Mouse (Mus musculus): ENCODE data around the gene Prg3. TPM values are rescaled to one million over a fixed set of nuclear protein-coding genes. Genes with fewer than 3 reads are reported as not detected.

Prg3 gene
- total and polyA plus RNA-seq, 3 experiments: not detected

DNA sequence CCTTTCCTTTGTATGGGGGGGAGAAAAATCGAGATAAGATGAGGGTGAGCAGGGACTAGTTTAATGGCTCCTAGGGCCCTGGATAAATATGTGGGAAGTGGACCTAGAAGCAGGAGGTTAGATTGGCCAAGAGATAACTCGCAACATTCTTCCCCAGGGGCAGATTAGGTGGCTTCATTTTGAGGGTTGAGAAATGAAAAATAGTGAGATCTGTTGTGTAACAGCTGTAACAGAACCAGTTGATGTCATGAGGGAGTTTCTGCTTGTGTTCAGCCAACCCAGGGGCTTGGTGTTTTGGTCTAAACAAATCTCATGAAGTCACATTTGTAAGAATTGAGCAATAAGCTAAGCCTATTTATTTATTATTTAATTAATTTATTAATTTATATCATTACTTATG is 46.7 kb upstream of the Prg3 start:
- Histone ChIP-seq H3K79me2 (replicated peaks; ENCODE audit: control insufficient read depth, extremely low read depth, insufficient read depth, poor library complexity, severe bottlenecking) (peaks cover 33% of the 10 kb centered on the region), H3K4me1 (ENCODE audit: control insufficient read depth in 1 of 2, insufficient read depth in 2 of 2) (peaks cover 2 to 48% of the 10 kb centered on the region in 2 experiments; a peak in 3 of 4 replicates), H3K27me3 (replicated peaks) (no peaks in the 10 kb centered on the region), H3K4me2 (ENCODE audit: insufficient read depth, low read depth, poor library complexity, severe bottlenecking) (no peak overlapping the region), H3K9me3 (replicated peaks; ENCODE audit: low read length) (no peaks in the 10 kb centered on the region), H3K4me3 (replicated peaks in 1 of 3; ENCODE audit: low read depth in 2 of 3, low read length in 2 of 3, poor library complexity in 1 of 3) (no peak overlapping the region), H3K9ac (ENCODE audit: insufficient read depth, low read depth) (no peak overlapping the region), H3K27ac (ENCODE audit: insufficient read depth, low read depth) (no peak overlapping the region), H3K36me3 (replicated peaks in 1 of 2; ENCODE audit: control insufficient read depth in 1 of 2, insufficient read depth in 1 of 2, low read length in 1 of 2) (peaks cover 48 to 73% of the 10 kb centered on the region in 2 experiments)
- no peak for TF ChIP-seq TCF12 (IDR thresholded peaks at IDR 0.05; ENCODE audit: low read depth, low read length)
- no peak for TF ChIP-seq USF2 (conservative IDR thresholded peaks at IDR 0.05; ENCODE audit: low read depth, low read length)
- no peak for TF ChIP-seq E2F4 (IDR thresholded peaks at IDR 0.05; ENCODE audit: insufficient replicate concordance, low read depth, low read length)
- TF ChIP-seq IRF4 (IDR thresholded peaks at IDR 0.05; ENCODE audit: low read depth, low read length): no peak
- TF ChIP-seq NELFE (IDR thresholded peaks at IDR 0.05; ENCODE audit: low read depth, low read length): no peak
- no peak for TF ChIP-seq GABPA (IDR thresholded peaks at IDR 0.05; ENCODE audit: insufficient replicate concordance, low read depth, low read length)
- TF ChIP-seq CHD1 (IDR thresholded peaks at IDR 0.05; ENCODE audit: low read depth, low read length): no peak
- TF ChIP-seq EP300 (IDR thresholded peaks at IDR 0.05; ENCODE audit: low read length): no peak
- no peak for TF ChIP-seq CTCF (conservative IDR thresholded peaks at IDR 0.05 in 1 of 2, IDR thresholded peaks at IDR 0.05 in 1 of 2; ENCODE audit: low read depth in 2 of 2, low read length in 2 of 2)
- TF ChIP-seq ZNF384 (IDR thresholded peaks at IDR 0.05; ENCODE audit: low read depth, low read length): no peak
- TF ChIP-seq MAX (IDR thresholded peaks at IDR 0.05; ENCODE audit: low read length): no peak
- TF ChIP-seq RCOR1 (conservative IDR thresholded peaks at IDR 0.05; ENCODE audit: low read depth, low read length): no peak
- TF ChIP-seq MEF2A (IDR thresholded peaks at IDR 0.05; ENCODE audit: borderline replicate concordance, low read depth, low read length): no peak
- no peak for TF ChIP-seq USF1 (IDR thresholded peaks at IDR 0.05; ENCODE audit: low read depth, low read length)
- TF ChIP-seq ZC3H11A (IDR thresholded peaks at IDR 0.05; ENCODE audit: low read depth, low read length): no peak
- no peak for TF ChIP-seq MYC (IDR thresholded peaks at IDR 0.05; ENCODE audit: low read depth, low read length)
- TF ChIP-seq TBP (conservative IDR thresholded peaks at IDR 0.05; ENCODE audit: low read depth, low read length): no peak
- dilution Hi-C loops (cut with MboI; ENCODE audit: extremely low pct_ligation_motif_present, extremely low pct_unique_long_range_greater_than_20kb, low sequenced_read_pairs) (no loop called here), in situ Hi-C loops (cut with MboI; ENCODE audit: low pct_ligation_motif_present, low pct_unique_long_range_greater_than_20kb, low sequenced_read_pairs) (no loop called here)
- no peak for DNase-seq (ENCODE audit: extremely low read depth)

DNA sequence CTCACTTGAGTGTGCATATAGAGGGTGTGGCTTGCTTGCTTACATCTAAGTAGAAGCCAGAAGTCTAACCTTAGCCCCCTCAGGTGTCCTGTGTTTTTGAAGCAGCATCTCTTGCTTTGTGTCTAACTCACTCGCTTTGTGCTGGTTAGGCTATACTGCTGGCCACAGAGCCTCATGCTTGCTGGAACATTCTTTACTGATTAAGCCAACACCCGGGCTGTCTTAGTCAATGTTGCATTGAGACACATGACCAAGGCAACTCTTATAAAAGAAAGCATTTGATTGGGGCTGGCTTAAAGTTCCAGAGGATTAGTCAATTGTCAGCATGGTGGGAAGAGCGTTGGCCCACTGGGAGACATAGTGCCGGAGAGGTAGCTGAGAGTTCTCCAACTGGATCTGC is 46.2 kb upstream of the Prg3 start:
- Histone ChIP-seq H3K9ac (ENCODE audit: insufficient read depth, low read depth) (no peak overlapping the region), H3K4me1 (ENCODE audit: control insufficient read depth in 1 of 2, insufficient read depth in 2 of 2) (peaks cover 4 to 52% of the 10 kb centered on the region in 2 experiments; a peak in 3 of 4 replicates), H3K79me2 (replicated peaks; ENCODE audit: control insufficient read depth, extremely low read depth, insufficient read depth, poor library complexity, severe bottlenecking) (peaks cover 31% of the 10 kb centered on the region), H3K4me2 (ENCODE audit: insufficient read depth, low read depth, poor library complexity, severe bottlenecking) (no peak overlapping the region), H3K36me3 (replicated peaks in 1 of 2; ENCODE audit: control insufficient read depth in 1 of 2, insufficient read depth in 1 of 2, low read length in 1 of 2) (peaks cover 53 to 78% of the 10 kb centered on the region in 2 experiments), H3K4me3 (replicated peaks in 1 of 3; ENCODE audit: low read depth in 2 of 3, low read length in 2 of 3, poor library complexity in 1 of 3) (no peak overlapping the region), H3K27ac (ENCODE audit: insufficient read depth, low read depth) (0 out of 2 replicates have a peak overlapping the region, but pooled peaks have one; percentile 2), H3K9me3 (replicated peaks; ENCODE audit: low read length) (no peaks in the 10 kb centered on the region), H3K27me3 (replicated peaks) (no peaks in the 10 kb centered on the region)
- in situ Hi-C loops (cut with MboI; ENCODE audit: low pct_ligation_motif_present, low pct_unique_long_range_greater_than_20kb, low sequenced_read_pairs) (no loop called here), dilution Hi-C loops (cut with MboI; ENCODE audit: extremely low pct_ligation_motif_present, extremely low pct_unique_long_range_greater_than_20kb, low sequenced_read_pairs) (no loop called here)
- TF ChIP-seq POLR2AphosphoS2 (IDR thresholded peaks at IDR 0.05; ENCODE audit: low read depth, low read length): no peak
- no peak for TF ChIP-seq MEF2A (IDR thresholded peaks at IDR 0.05; ENCODE audit: borderline replicate concordance, low read depth, low read length)
- TF ChIP-seq RAD21 (IDR thresholded peaks at IDR 0.05; ENCODE audit: low read depth, low read length): no peak
- TF ChIP-seq IRF4 (IDR thresholded peaks at IDR 0.05; ENCODE audit: low read depth, low read length): no peak
- no peak for TF ChIP-seq GABPA (IDR thresholded peaks at IDR 0.05; ENCODE audit: insufficient replicate concordance, low read depth, low read length)
- no peak for DNase-seq (ENCODE audit: extremely low read depth)

Measured in CH12.LX (cell line).